Mouse (Mus musculus) spleen, embryonic (tissue): ENCODE measurements around the gene Cby3.
"Not testable (repeated sequence)": the region's sequence is repeated elsewhere in the genome, so short reads cannot be mapped to it uniquely, and the experiment has no call there.

Source experiments
- CTCF ChIA-PET: fragments of 350-600 bp; sonication (Branson Sonifier 250); formaldehyde crosslinking; loops from one replicate; lab custom pipeline; 2022; lab: Charles Lee

Gene Cby3

DNA sequence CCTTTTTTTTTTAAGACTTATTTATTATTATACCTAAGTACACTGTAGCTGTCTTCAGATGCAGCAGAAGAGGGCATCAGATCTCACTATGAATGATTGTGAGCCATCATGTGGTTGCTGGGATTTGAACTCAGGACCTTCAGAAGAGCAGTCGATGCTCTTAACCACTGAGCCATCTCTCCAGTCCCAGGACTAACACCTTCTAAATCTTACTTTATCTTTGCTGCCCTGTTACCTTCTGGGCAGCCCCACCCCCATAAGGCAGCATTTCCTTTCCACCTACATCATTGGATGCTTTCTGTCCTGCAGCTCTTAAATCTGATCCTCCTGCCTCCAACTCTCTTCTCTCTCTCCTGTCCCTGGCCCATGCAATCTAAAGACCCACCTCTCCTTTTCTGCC is 7.0 kb downstream of the Cby3 start:
- CTCF ChIA-PET = not testable (repeated sequence)

DNA sequence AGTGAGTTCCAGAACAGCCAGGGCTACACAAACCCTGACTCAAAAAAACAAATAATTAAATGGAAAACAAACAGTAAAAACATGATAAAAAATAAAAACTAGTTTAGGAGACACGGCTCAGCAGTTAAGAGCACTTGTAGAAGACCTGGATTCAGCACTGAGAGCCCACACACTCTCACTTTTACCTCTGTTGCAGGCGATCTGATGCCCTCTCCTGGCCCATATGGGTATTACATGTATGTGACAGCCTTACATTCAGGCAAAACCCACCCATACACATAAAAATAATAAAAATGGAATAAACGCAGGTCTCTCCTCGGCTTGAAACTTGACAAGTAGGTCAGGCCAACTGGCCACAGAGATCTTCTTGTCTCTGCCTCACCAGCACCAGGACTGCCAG is 10.3 kb downstream of the Cby3 start:
- CTCF ChIA-PET = no interaction called here

DNA sequence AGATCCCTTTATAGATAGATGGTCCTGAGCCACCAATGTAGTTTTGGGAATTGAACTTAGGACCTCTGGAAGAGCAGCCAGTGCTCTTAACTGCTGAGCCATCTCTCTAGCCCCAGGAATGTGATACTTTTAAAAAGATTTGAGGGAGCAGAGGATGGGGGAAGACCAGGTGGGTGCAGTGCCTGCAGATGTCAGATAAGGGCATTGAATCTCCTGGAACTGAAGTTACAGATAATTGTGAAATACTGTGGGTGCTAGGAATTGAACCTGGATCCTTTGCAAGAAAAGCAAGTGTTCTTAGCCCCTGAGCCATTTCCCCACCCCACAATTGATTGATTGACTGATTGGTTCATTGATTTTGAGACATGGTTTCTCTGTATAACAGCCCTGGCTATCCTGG is 11.1 kb downstream of the Cby3 start:
- CTCF ChIA-PET = no interaction called here

DNA sequence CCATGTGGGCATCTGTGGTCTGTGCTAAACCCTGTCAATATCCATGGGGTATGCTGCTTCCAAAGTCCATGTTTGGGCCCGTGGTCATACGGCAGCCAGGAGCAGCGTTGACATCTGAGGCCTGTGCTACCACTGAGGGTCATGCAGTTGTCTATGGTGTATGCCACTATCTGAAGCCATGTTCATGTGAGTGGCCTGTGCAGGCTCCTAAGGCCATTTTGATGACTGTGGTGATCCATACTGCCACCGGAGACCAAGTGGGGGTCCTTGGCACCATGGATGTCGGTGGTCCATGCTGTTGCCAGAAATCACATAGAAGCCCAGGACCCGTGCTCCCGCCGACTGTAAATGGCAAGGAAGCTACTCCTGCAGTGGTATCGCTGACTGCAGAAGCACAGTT is 13.3 kb downstream of the Cby3 start:
- CTCF ChIA-PET = no interaction called here

DNA sequence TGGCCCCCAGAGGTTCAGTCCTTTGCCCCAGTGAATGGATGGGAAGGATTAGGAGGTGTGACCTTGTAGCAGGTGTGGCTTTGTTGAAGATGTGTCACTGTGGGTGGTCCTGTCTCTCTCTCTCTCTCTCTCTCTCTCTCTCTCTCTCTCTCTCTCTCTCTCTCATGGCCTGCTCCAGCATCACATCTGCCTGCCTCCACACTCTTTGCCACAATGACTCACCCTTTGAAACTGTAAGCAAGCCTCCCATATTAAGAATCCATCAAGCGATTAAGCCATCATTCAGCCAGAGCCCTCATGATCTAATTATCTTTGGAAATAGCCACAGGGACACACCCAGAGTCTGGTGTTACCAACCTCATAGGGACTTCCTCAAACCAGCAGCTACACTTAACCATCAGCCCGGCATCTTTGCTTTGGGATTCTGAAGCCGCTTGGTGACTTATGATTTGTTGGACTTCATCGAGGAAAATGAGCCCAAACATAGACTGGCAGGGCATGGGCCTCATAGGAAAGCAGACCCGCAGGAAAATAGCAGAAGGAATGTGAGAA is 15.2 kb downstream of the Cby3 start:
- CTCF ChIA-PET = no interaction called here

DNA sequence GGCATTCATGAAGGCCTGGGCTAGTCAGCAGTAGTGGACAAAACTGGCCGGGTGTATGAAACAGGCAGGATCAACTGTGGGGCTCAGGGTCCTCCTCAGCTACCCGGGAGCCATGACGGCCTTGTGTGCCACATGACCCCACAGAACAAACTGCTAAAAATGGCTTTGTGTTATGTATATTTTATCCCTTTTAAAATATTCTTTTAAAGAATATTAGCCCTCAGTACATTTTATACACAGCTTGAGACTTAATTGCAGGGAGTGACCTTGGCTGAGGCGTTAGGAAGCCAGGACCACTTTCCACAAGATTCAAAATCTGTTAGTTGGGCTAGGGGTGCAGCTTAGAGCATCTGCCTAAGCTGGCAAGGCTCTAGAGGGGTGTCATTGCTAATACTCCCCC is 16.7 kb downstream of the Cby3 start:
- CTCF ChIA-PET = interaction anchor here (0.5 to 0.8 kb wide), 4 partner anchors 13 to 1468 kb away, joined by 9 to 25 read pairs (median 10); no protein-coding TSS in a partner anchor

DNA sequence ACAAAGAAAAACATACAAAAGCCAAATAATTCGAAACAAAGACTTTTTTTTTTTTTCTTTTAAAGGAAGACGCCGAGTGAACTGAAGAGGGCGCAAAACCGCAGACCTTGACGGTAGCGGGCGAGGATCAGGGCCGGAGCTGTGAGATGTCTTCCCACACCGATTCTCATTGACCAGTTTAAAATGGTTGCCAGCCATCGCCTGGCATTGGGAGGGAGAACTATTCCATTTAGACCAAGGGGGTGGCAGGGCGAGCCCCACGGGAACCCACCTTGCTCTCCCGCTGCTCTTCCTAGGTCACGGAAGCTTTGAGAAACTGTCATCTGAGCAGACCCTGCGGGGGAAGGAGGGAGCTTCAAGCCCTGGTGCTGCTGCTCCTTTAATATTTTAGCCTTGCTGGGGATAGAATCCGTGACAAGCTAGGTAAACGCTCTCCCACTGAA is 17.2 kb downstream of the Cby3 start:
- CTCF ChIA-PET = interaction anchor here (0.5 to 0.8 kb wide), 4 partner anchors 12 to 1469 kb away, joined by 9 to 25 read pairs (median 10); no protein-coding TSS in a partner anchor

DNA sequence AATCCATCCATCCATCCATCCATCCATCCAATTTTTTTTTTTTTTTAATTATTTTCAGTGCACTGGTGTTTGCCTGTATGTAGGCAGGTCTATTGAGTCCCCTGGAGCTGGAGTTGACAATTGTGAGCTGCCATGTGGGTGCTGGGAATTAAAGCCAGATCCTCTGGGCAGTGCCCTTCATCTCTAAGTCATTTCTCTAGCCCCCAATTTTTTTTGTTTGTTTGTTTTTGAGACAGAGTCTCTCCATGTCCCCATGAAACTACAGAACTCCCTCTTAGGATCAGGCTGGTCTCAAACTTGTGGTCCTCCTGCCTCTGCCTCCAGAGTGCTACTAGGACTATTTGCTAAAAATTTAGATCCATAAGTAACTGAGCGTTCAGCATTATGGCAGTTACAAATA is 17.6 kb downstream of the Cby3 start:
- CTCF ChIA-PET = interaction anchor here (0.6 to 0.7 kb wide), 3 partner anchors 12 to 190 kb away, joined by 3 to 25 read pairs (median 9); no protein-coding TSS in a partner anchor

DNA sequence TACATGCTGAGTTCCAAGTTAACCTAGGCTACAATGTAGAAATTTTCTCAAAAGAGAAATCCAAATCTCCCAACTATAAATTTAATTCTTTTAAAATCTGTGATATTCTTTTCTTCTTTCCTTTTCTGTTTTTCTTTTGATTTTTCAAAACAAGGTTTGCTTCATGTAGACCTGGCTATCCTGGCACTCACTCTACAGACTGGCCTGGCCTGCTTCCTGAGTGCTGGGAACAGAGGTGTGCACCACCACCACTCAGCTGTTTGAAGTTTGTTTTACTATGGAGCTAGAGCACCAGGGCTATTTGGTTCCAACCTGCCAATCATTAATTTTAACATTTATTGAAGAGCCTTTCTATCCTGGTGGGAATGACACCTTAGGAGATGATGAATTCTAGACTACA is 18.8 kb downstream of the Cby3 start:
- CTCF ChIA-PET = interaction anchor here (1.2 kb wide), 1 partner anchor 241 kb away, joined by 14 read pairs; no protein-coding TSS in a partner anchor

DNA sequence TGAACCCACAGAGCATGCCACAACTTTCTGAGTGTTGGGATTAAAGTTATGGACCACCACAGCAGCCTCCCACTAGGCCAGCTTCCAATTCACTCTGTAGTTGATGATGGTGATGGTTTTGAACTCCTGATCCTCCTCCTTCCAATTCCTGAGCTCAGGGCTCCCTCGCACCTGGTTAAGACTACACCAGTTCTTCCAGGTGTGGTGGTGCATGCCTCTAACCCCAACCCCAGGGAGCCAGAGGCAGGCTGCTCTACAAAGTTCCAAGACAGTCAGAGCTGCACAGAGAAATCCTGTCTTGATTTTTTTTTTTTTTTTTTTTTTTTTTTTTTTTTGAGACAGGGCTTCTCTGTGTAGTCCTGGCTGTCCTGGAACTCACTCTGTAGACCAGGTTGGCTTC is 19.4 kb downstream of the Cby3 start:
- CTCF ChIA-PET = interaction anchor here (1.2 kb wide), 1 partner anchor 242 kb away, joined by 14 read pairs; no protein-coding TSS in a partner anchor

DNA sequence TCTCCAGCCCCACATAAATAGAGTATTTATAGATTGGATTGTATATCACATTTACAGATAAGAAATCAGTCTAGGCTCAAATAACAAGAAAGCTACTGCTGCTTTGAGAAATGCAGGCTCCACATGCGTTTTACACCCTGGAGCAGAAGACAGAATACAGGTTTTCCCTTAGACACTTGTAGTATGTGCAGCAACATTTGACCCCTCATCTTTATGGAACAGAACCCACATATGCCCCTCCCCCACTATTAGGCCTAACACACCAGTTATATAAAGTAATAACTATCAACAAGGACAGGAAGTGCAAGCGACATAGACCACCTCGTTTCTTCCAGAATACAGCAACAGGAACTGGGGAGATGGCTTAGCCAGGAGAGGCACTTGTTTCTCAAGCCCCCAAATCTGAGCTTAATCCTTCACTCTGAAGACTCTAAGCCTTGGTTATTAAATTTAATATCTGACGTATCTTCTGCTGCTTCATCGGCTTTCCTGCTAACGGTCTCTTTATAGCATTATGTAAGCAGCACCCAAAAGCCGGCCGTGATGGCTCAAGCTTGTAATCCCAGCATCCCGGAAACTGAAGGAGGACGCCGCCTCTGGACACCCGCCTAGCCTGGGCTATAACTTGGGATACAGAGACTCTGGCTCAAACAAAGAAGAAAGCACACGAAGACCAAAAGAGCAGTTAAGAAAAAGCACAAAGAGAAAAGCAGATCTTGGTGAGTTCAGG is 20.2 kb downstream of the Cby3 start:
- CTCF ChIA-PET = no interaction called here

DNA sequence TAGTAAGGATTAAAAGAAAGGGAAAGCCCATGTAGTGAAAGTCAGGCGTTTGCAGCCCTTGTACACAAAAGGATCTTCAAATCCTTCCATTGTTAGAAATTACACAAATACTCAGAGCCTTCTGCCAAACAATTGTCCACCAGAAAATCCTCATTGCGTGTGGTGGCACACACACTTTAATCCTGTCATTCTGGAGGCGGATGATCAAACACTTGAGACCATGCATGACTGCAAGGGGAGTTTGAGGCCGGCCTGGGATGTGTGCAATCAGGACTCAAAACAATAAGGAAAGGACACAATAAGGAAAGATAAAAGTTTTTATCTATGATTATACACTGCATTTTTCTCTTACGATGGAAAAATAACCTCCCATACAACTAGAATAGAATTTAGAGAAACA is 21.2 kb downstream of the Cby3 start:
- CTCF ChIA-PET = interaction anchor here (0.7 kb wide), 1 partner anchor 1266 kb away, joined by 8 read pairs; no protein-coding TSS in a partner anchor

DNA sequence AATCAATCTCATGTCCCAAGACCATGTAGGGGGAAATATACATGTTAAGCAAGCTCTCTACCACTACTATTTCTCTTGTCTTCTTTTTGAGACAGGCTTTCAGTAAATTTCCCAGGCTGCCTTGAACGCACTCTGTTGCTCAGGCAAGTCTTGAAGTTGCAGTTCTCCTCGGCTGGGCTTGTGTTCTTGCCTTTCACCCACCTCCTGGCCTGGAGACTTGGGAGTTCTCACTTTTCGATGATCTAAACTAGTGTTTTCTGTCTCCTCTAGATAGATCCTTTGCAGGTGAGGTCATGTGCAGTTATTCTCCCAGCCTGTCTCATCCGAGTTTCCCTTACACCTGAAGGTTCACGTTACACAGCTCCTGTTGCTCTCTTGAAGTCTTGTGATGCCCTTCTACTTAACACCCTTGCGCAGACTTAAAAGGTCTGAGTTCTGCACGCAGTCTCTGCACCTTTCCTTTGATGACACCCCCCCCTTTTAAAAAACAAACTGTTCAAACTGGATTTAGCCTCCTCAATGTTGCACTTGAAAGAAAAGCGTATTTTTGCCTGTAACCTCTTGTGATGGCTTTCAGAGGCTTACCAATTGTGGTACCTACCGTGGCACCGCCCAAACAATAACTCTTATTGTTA is 22.0 kb downstream of the Cby3 start:
- CTCF ChIA-PET = no interaction called here

DNA sequence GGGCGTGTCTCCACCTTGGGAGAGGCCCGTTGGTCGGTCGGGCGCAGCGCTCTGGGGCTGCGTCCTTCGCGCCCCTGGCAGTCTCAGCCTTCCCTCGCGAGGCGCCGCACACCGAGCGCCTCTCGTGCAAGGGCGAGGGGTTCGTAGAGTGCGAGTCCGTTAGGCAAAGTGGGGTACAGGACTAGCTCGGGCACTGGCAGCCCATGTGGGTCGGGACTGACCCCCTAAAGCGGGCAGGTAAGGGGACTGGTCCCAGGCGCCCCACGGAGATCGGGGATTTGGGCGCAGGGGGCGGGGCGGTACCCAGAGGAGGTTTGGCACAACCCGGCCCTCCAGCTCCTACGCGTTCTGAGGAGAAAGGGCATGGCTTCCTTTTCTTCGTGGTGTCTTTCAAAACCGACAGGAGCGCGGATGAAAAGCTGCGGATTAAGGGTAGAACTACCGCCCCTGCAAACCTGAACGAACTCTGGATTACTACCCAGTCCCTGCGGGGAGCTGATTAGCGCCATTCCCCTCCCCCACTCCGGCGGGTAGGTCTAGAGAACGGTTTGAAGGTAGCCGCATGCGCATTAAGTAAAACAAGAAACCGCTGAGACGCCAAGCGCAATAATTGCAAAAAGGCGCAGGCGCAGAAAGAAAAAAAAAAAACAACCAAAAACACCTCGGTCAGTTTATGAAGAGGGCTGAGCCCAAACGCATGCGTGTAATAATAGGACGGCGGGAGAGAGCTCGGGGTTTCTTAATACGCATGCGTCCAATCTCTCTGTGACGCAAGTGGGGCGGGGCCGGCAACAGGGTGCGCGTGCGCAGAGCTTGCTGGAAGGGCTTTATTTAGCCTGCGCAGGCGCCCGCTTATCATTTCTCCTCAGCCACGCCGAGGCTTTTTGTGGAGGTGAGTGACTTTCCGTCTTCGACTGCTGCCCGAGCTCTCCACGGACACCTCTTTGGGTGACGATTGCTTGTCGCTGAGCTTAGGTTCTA is 22.9 kb downstream of the Cby3 start, which contains the start of gene Hnrnph1:
Gene Hnrnph1, plus strand, starts transcription at position 80 of the 981 bp plus-strand sequence.
- CTCF ChIA-PET = interaction anchor here (0.6 to 1.0 kb wide), 2 partner anchors 13 to 1280 kb away, joined by 3 to 5 read pairs; no protein-coding TSS in a partner anchor

DNA sequence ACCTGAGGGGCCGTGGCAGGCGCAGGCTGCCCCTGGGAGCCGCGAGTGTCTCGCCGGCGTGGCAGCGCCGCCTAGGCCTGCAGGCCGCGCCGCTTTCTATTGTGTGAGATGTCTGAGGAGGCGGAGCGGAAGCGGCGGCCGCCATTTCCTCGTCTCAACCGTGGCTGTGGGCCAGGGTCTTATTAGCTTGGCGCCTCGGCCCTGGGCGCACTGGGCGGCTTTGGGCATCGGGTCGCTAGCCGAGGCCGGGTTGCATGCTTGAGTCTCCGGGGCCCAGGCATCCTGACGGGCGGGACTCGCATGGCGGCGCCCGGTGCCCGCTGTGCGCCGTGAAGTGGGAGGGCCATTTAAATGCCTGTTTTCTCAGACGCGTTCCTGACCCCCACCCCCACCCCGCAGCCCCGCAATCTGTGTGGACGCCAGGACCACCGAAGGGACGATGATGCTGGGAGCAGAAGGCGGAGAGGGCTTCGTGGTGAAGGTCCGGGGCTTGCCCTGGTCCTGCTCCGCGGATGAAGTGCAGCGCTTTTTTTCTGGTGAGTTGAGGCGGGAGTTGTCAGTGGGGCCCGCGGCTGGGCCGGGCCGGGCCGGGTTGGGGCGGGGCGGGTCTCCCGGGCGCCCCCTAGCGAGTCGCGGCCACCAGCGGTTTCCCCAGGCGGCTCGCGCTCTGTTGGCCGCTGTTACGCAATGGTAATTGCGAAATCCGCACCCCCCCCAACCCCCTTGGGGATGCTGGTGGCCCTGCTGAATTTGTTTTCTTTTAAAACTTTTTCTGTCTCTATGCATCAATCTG is 23.8 kb downstream of the Cby3 start:
- CTCF ChIA-PET = interaction anchor here (0.6 to 1.0 kb wide), 2 partner anchors 14 to 1279 kb away, joined by 3 to 5 read pairs; no protein-coding TSS in a partner anchor

DNA sequence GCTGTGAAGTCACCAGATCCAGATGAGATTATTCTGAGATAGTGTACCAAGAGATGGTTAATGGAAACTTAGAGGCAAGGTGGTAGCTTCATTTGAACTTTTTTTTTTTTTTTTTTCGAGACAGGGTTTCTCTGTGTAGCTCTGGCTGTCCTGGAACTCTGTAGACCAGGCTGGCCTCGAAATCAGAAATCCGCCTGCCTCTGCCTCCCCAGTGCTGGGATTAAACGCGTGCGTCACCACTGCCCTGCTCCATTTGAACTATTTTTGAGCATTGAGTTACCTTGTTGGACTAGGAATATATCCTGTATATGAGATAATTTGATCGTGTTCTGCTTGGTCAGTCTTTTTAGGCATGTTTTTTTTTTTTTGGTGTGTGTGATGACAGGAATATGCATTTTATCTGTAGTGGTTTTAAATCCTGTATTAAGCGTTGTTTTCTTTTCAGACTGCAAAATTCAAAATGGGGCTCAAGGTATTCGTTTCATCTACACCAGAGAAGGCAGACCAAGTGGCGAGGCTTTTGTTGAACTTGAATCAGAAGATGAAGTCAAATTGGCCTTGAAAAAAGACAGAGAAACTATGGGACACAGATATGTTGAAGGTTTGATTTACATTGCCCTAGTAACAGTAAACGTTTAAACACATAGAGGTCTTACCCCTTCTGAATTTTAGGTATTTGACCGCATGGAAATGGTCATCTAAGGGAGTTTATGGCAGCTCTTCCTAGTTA is 24.9 kb downstream of the Cby3 start:
- CTCF ChIA-PET = no interaction called here

DNA sequence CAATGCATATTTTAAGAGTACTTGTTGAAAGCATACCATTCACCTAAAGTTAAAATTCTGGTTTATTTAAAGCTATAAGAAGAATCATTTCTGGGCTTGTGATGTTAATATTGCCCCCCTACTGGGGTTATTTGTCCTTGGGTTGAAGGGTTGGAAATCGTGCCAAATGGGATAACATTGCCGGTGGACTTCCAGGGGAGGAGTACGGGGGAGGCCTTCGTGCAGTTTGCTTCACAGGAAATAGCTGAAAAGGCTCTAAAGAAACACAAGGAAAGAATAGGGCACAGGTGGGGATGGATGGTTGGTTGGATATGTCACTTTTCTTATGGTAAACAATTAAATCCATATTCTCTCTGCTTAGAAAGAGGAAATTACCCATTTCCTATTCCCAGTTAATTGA is 27.0 kb downstream of the Cby3 start:
- CTCF ChIA-PET = no interaction called here

DNA sequence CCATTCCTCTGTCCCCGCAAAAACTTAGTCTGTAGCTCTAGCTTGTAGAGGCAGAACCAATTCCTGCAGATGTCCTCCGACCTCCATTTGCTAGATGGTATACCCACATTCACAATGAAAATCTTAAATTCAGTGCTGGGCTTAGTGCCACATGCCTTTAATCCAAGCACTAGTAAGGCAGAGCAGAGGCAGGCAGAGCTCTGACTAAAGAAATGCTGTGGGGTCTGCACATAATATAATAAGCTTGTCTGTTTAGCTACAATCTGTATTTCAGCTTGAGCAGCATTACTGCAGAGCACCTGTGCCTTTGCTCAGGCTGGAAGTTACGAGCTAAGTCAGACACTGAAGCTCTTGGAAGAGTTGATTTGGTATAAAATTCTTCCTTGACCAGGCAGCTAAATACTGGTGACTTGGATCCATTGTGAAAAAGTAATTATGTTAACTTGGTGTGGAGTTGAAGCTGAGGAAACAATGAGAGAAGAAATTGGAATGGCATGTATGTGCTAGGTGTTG is 33.0 kb downstream of the Cby3 start:
- CTCF ChIA-PET = no interaction called here

DNA sequence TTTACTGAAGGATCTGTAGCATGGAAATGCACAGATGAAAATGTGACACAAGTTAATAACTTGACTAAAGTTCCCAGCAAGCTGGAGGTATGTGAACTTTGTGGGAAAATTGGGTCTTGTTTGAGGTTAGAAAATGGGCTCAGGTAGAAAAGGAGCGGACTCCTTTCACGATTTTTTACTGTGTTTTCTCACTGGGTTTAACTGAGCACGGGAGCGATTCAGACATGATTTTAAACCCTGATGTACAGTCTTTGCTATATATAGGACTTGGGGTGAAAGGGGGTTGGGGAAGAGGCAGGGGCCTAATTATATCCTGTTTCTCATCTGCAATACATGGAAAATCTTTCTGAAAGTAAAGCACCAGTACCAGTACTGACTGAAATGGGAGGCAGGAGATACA is 33.4 kb downstream of the Cby3 start:
- CTCF ChIA-PET = no interaction called here
